Mouse (Mus musculus) left cerebral cortex, adult 2 months (tissue): ENCODE data around the gene Lrmda. TPM values are rescaled to one million over a fixed set of nuclear protein-coding genes. Genes with fewer than 3 reads are reported as not detected.

Experiments
- DNase-seq, 2 experiments: peaks; one replicate each; pipeline ENCODE4 v3.0.0; 2021 to 2022; ENCODE audit warnings: low spot score in 2 of 2, mixed read lengths in 1 of 2; ENCODE audit errors: extremely low spot score in 1 of 2
- H3K27ac ChIP-seq: fragments of 200-600 bp; 2 replicates; pipeline ENCODE4 v1.8.1; 2022
- H3K4me3 ChIP-seq: fragments of 200-600 bp; 2 replicates; pipeline ENCODE4 v1.8.1; 2022
- CTCF ChIP-seq: fragments of 200-600 bp; IDR thresholded peaks from 2 replicates; pipeline ENCODE4 v1.8.1; 2022; ENCODE audit warnings: antibody characterized with exemption, mild to moderate bottlenecking, moderate library complexity
- intact Hi-C: fragments of 180-260 bp; cut with DNase I; formaldehyde crosslinking; loops from one replicate; pipeline ENCODE4 v1.15.1; 2025
- total RNA-seq, 2 experiments: library from RNA; stranded (reverse); gene quantifications; 2 replicates each; pipeline ENCODE4 v1.2.3; 2021

The Lrmda gene
- total RNA-seq, 2 experiments from 2014 or later = 0.87 to 0.97 TPM

DNA sequence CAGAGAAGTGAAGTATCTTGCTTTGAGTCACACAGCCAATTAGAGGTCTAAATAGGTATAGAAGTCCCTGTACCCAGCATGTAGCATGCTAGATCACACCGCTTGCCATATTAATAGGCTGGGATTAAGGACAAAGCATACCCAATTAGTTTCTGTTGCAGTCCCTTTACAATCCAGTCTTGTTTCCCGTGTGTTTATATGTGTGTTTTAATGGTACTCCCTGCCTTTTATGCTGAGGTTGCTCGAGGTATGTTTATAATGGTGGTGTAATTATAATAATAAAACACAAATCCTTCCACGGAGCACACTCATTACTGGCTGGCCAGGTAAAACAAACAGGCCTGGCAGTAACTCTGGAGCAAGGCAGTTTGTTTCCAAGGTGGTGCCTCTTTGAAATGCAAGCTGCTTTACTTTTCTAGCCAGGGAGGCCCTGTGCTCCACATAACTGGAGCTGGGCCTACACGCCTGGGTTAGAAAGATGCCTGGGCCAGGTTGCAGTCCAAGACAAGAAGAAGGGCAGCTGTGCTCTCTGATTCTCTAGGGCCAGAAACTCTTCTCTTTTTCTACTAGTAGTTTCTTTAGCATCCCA is 422.4 kb downstream of the Lrmda start:
- intact Hi-C loops = no loop called here
- DNase-seq = no peak
- H3K4me3 ChIP-seq = no peak overlapping the region
- no peak for TF ChIP-seq CTCF
- H3K27ac ChIP-seq = no peak overlapping the region

DNA sequence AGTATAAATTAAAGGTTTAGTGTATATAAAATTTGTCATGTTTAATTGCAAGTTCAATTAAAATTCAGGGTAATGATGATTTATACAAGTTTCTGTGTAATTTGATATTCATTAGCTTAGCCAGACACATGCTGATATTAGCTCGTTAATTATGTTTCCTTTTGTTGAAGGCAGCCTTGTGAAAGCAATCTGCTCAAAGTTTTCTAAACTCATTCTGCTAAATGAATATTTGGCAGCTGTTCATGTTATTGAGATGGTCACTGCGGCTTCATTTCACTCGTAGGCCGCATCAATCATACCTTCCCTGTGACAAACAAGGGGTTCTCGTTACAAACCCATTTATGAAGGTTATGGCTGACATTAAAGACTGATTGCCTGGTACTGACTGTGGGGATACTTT is 423.2 kb downstream of the Lrmda start:
- no peak overlapping the region for H3K4me3 ChIP-seq
- no peak for DNase-seq
- no peak overlapping the region for H3K27ac ChIP-seq
- intact Hi-C loops = no loop called here
- TF ChIP-seq CTCF = no peak

DNA sequence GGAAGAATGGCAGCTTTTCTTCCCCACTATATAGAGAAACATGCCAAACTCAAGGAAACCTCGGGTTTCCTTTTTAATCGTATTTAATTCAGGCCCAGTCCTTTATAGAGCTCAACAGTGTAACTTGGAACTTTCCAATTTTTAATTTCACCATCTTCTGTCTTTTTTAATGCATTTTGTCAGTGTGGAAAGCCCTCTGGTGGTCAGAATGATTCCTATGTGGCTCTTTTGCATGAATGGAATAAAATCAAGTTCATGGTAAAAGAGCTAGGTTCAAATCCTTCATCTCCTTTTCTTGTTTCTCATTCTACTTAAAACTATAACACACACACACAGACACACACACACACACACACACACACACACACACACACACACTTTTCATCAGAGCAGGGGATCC is 425.0 kb downstream of the Lrmda start:
- H3K4me3 ChIP-seq = no peak overlapping the region
- no peak for DNase-seq
- peak; percentile 46 for TF ChIP-seq CTCF
- no peak overlapping the region for H3K27ac ChIP-seq
- intact Hi-C loops = loop anchor here (2.0 kb wide), 1 partner anchor 458 kb away; no protein-coding TSS in a partner anchor

DNA sequence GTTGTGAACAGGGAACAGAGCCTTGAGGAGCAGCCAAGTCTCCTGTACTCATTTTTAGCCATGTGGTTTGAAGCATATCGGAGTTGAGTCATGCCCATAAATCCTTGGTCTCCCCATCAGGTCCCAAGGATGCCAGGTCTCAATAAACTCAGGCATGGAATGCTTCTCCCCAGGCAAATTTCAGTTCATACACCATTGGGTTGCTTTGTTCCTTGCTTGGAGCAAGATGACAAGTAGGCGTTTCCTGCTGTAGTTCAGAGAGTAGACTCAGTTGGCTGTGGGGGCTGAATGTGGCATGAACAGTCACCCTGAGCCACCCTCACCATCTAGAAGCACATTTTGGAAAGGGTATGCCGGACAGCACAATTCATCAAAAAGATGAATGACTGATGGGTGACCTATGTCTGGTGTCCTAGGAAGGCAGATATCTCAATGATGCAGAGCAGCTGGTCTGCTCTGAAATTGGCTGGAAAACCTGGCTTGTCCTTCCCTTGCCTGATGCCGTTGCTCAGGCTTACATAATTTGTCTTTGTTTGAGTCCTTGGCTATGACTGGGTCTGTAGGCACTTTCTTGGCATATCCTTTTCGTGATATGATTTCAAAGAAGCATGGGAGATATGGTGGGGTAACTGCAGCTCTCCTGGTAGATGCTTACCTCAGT is 425.8 kb downstream of the Lrmda start:
- peak overlapping the region; percentile 61 for H3K27ac ChIP-seq
- intact Hi-C loops = loop anchor here (1.0 to 5.0 kb wide), 3 partner anchors 81 to 458 kb away; no protein-coding TSS in a partner anchor
- no peak overlapping the region for H3K4me3 ChIP-seq
- no peak for TF ChIP-seq CTCF
- peak; percentile 11 to 23 for DNase-seq

DNA sequence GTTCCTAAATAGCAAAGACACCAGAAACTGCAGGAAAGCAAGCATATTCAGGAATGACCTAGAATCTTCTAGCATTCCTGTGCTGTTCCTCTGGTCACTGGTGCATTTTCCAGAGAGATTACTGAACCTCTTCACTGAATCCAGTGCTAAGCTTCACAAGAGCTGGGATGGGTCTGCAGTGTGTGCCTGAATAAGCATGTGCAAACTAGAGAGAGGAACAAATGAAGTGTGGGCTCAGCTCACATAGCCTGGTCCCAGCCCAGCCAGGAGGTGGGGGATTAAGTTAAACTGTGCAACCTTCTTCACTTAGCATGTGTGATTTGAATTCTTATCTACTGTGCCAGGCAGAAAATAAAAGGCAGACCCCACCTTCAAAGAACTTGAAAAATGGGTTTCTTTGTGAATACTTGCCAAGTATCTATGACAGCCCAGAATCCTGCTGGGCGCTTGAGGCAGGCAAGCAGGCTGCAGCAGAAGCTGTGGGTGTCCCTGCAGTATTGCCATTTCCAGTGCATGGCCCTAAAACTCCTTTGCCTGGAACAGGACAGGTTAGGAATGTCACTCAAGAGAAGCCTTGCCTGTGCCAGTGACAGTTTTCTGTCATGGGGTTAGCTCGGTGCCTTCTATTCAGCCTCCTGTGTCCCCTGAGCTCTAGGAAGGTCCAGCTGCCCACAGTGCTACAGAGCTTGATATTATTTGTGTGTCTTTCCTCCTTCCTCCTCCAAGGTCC is 426.5 kb downstream of the Lrmda start:
- peak in 1 of 2 experiments; percentile 12 for DNase-seq
- no peak overlapping the region for H3K4me3 ChIP-seq
- peak overlapping the region; percentile 61; the same call in 1 of the 2 replicates for H3K27ac ChIP-seq
- no peak for TF ChIP-seq CTCF
- intact Hi-C loops = loop anchor here (1.0 to 5.0 kb wide), 3 partner anchors 82 to 459 kb away; no protein-coding TSS in a partner anchor

DNA sequence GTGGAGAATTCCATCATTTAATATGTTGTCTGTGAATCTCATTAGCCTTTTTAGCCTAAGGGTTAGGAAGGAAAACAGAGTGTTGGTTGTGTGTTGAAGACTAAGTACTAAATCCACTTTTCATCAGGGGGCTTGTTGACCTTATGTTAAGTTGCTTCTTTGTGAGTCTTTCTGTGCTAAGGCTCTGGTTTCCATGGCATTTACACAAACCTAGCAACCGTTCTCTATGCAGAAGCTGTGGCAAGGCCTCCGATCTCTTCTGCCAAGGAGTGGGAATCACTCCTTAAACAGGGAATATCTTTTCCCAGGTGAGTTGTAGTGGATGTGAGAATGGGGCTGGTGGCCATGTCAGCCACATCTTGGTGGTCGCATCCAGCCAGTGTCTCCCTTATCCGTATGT is 432.1 kb downstream of the Lrmda start:
- no peak for TF ChIP-seq CTCF
- no peak overlapping the region for H3K4me3 ChIP-seq
- intact Hi-C loops = no loop called here
- no peak overlapping the region for H3K27ac ChIP-seq
- DNase-seq = no peak

DNA sequence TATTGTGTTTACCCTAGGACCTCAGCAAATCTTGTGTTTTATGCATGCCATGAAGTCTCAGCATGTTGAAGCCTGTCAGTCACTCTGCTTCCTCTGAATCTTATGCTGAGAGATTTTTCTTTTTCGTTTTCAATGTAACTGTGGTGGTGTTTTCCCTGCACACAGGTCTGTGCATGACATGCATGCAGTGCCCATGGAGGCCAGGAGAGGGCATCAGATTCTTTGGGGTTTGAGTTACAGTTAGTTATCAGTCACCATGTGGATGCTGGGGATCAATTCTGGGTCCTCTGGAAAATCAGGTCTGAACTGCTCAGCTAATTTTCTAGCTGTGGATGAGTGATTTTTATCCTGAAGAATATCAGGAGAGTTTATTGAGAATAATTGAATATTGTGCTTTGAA is 444.8 kb downstream of the Lrmda start:
- H3K4me3 ChIP-seq = no peak overlapping the region
- intact Hi-C loops = no loop called here

DNA sequence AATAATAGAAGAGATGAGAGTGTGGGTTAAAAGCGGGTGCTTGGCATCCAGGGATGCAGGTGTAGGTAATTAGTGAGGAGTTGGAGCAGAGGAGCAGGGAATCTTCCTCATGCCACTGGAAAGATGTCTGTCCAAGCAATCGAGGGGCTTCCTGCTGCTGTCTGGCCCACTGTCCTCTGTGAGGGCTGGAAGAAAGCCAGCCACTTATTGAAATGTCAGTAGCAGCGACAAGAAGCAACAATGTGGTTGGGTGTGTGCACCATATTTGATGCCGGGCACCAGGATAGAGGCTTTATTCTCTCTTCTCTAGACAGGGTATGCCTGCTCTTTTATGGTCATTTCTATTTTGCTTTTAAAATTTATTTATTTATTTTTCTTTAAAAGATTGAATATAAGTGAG is 451.5 kb downstream of the Lrmda start:
- no peak for TF ChIP-seq CTCF
- no peak overlapping the region for H3K4me3 ChIP-seq
- intact Hi-C loops = no loop called here
- no peak overlapping the region for H3K27ac ChIP-seq
- no peak for DNase-seq

More for the DNA sequence above, 444.8 kb downstream of the Lrmda start:
- no peak for DNase-seq
- TF ChIP-seq CTCF = no peak; the same call in 1 of the 2 replicates
- H3K27ac ChIP-seq = no peak overlapping the region

DNA sequence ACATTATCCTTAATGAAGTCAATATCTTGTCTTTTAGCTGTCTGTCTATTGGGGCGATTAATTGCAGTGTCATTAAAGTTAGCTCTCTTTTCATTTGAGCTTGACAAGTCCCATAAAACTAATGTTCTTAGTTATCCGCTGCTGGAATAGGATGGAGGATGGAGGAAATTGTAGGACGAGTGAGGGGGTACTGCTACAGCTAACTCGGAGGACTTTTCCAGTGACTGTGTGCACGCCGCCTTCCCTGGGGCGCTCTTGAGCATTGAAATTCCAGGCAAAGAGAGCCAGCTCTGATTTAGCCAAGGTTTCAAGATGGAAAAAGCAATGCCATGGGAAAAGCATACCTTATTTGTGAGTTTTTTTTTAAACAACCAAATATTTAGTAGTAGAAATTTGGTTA is 453.9 kb downstream of the Lrmda start:
- H3K27ac ChIP-seq = no peak overlapping the region
- no peak overlapping the region for H3K4me3 ChIP-seq
- no peak for TF ChIP-seq CTCF
- DNase-seq = no peak
- intact Hi-C loops = no loop called here

DNA sequence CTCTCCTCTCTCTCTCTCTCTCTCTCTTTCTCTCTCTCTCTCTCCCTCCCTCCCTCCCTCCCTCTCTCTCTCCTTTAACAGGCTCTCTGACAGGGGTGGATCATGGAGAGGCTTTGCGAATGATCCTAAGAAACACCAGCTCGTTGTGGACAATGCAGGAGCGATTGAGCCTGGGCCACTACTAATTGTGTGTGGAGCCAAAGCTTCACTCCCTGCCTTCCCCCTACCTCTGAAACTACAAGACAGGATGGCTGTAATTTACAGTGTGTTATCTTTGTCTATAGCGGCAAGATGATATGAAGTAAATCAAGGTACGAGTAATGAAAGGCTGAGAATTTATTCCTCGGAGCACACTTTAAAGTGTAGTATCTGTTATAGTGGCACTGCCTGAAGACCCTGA is 454.5 kb downstream of the Lrmda start:
- TF ChIP-seq CTCF = no peak
- intact Hi-C loops = no loop called here
- DNase-seq = no peak
- H3K27ac ChIP-seq = no peak overlapping the region
- H3K4me3 ChIP-seq = no peak overlapping the region

DNA sequence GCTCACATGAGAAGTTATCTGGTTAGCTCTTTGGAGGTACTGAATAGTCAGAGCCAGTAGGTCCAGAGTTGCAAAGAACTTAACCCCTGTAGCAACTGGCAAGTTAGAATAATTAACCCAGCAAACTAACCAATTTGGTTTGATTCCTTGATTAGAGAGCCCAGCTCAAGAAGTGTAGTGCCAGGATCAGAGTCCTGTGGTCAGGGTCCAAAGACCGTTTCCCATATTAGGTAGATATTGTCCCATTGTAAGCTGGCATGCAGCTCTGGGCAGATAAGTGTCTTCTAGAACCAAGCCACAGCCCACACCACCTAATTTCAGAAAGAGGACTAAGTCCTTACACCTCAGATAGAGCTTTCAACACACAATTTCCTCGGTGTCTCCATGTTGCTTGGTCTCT is 473.8 kb downstream of the Lrmda start:
- no peak for DNase-seq
- intact Hi-C loops = no loop called here
- Histone ChIP-seq H3K27ac (no peak overlapping the region), H3K4me3 (no peak overlapping the region)
- no peak for TF ChIP-seq CTCF

DNA sequence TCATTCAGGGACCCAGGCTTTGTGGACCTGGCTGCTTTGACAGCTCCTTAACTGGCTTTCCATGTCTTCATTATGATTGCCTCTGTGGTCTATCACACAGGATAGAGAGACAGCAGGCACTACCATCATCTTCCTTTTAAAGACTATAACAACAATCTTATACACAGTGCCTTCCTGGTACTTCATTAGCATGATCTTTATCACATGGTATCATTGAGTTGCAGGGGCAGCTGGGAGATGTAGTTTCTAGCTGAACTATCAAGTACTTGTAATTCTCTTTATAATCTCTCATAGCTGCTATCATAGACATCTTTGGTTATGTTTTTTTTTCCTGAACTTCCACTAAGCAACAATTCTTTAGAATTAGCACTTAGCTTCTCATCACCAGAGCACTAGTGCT is 474.8 kb downstream of the Lrmda start:
- intact Hi-C loops = no loop called here
- no peak overlapping the region for H3K27ac ChIP-seq
- no peak for TF ChIP-seq CTCF
- DNase-seq = no peak
- H3K4me3 ChIP-seq = no peak overlapping the region
